Mouse (Mus musculus) ES-Bruce4 (cell line): Measurements from ENCODE around the gene Lurap1. TPM values are rescaled to one million over a fixed set of nuclear protein-coding genes. Genes with fewer than 3 reads are reported as not detected.

Experiments
- H3K27ac ChIP-seq: 2 replicates; pipeline ENCODE4 v1.5.1; 2012; ENCODE audit warnings: low read length, inconsistent platforms; ENCODE audit not compliant: insufficient read depth
- H3K27me3 ChIP-seq: 2 replicates; pipeline ENCODE4 v1.6.1; 2012; ENCODE audit warnings: mild to moderate bottlenecking, low read length, inconsistent platforms; ENCODE audit not compliant: control insufficient read depth, poor library complexity, insufficient read depth, severe bottlenecking
- H3K36me3 ChIP-seq: 2 replicates; pipeline ENCODE4 v1.6.1; 2012; ENCODE audit warnings: inconsistent platforms, mild to moderate bottlenecking, low read length, moderate library complexity; ENCODE audit not compliant: control insufficient read depth, poor library complexity, insufficient read depth, severe bottlenecking
- H3K4me1 ChIP-seq: one replicate; pipeline ENCODE4 v1.8.1; 2011; ENCODE audit warnings: low read length; ENCODE audit not compliant: control insufficient read depth, insufficient read depth
- H3K4me3 ChIP-seq: 2 replicates; pipeline ENCODE4 v1.5.1; 2011; ENCODE audit warnings: low read depth, mild to moderate bottlenecking, low read length
- H3K9ac ChIP-seq: 2 replicates; pipeline ENCODE4 v1.6.1; 2012; ENCODE audit warnings: low read depth, mild to moderate bottlenecking, inconsistent platforms; ENCODE audit not compliant: poor library complexity, severe bottlenecking
- H3K9me3 ChIP-seq: replicated peaks from 2 replicates; pipeline ENCODE4 v1.6.1; 2012; ENCODE audit warnings: mild to moderate bottlenecking, low read length, inconsistent platforms; ENCODE audit not compliant: control insufficient read depth, poor library complexity, insufficient read depth, severe bottlenecking
- CTCF ChIP-seq: IDR thresholded peaks from one replicate; pipeline ENCODE4 v1.8.1; 2011; ENCODE audit warnings: low read depth, low read length
- EP300 ChIP-seq: IDR thresholded peaks from 2 replicates; pipeline ENCODE4 v1.6.1; 2011; ENCODE audit warnings: low read depth, low read length; ENCODE audit not compliant: insufficient read depth
- POLR2A ChIP-seq: IDR thresholded peaks from one replicate; pipeline ENCODE4 v1.8.1; 2011; ENCODE audit warnings: low read length; ENCODE audit not compliant: insufficient read depth
- polyA plus RNA-seq: library from polyadenylated mRNA; stranded (reverse); fragments of >200 nt; gene quantifications from 2 replicates; pipeline ENCODE4 v1.2.4, GENCODE M21; 2011; ENCODE audit warnings: low read depth; ENCODE audit not compliant: missing spikeins, insufficient read depth, insufficient read length

Lurap1 gene
- polyA plus RNA-seq, 1 experiment, result 1.5 TPM

DNA sequence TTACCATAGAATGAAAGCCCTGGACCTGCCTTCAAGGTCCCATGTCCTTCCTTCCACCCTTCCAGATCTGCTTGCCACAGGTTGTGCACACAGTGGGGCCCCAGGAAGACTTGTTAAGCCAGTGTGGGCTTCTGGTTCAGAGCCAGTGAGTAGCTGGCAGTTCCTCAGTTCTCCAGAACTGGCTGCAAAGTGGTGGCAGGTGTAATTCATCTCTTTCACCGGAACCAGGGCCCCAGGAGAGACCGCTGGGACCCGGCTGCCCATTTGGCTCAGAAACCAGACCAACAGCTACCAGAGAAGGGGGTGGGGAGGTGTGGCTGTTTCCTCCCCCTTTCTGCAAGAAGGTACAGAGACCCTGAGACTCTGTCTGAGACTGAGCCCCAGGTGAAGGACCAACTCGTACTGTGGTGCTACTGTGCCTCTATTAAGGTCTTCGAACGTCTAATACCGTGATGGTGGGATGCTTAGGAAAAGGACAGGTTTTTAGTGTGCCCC is 7.8 kb downstream of the Lurap1 start:
- TF ChIP-seq EP300, result no peak
- TF ChIP-seq CTCF, result no peak
- TF ChIP-seq POLR2A, result no peak
- no peaks in the 10 kb centered on the region for H3K27me3 ChIP-seq
- H3K9ac ChIP-seq, result no peak overlapping the region
- no peaks in the 10 kb centered on the region for H3K36me3 ChIP-seq
- no peaks in the 10 kb centered on the region for H3K9me3 ChIP-seq
- peaks cover 2% of the 10 kb centered on the region for H3K4me1 ChIP-seq
- no peak overlapping the region for H3K27ac ChIP-seq
- H3K4me3 ChIP-seq, result 0 out of 2 replicates have a peak overlapping the region, but pooled peaks have one; percentile 3

DNA sequence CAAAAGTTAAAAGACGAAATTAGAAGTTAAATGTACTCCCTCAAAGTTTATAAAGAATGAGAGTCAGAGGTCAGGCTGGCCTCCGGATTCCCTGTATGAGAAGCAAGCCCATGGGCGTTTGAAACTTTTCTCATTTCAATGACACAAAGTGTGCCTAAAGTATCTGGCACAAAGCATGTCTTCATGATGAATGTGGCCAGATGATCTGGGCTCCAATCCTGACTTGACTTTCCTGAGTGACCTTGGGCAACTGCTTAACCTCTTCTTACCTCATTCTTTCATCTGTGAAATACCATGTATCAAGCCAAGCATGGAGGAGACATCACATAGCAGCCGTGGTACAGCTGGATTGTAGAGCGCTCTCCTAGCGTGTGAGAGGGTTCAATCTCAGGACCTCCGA is 8.9 kb downstream of the Lurap1 start:
- H3K36me3 ChIP-seq, result no peaks in the 10 kb centered on the region
- no peaks in the 10 kb centered on the region for H3K9me3 ChIP-seq
- TF ChIP-seq POLR2A, result no peak
- TF ChIP-seq CTCF, result no peak
- no peak for TF ChIP-seq EP300
- peaks cover 2% of the 10 kb centered on the region for H3K4me1 ChIP-seq
- H3K27me3 ChIP-seq, result no peaks in the 10 kb centered on the region
- H3K4me3 ChIP-seq, result no peak overlapping the region
- no peak overlapping the region for H3K27ac ChIP-seq
- no peak overlapping the region for H3K9ac ChIP-seq

DNA sequence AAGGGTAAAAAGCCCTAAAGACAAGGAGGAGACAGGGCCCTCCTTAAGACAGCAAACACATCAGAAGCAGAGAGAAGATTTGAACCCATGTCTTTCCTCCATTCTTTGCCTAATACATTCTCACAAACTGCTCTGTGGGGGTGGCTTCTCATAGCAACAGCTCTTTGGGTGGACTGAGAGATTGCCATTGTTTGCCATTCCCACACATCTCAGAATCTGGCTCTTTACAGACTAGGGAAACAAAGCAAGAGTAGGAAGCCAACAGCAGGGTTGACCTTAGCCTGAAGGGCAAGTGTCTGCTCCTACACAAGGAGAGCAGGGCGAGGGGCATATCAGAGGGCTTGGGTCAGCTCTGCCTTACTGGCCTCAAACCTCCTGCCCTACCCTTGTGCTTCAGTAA is 9.4 kb downstream of the Lurap1 start:
- Histone ChIP-seq H3K9ac (no peak overlapping the region), H3K27ac (no peak overlapping the region), H3K27me3 (no peaks in the 10 kb centered on the region), H3K36me3 (no peaks in the 10 kb centered on the region), H3K4me3 (no peak overlapping the region), H3K9me3 (no peaks in the 10 kb centered on the region), H3K4me1 (peaks cover 2% of the 10 kb centered on the region)
- no peak for TF ChIP-seq EP300
- no peak for TF ChIP-seq POLR2A
- no peak for TF ChIP-seq CTCF

DNA sequence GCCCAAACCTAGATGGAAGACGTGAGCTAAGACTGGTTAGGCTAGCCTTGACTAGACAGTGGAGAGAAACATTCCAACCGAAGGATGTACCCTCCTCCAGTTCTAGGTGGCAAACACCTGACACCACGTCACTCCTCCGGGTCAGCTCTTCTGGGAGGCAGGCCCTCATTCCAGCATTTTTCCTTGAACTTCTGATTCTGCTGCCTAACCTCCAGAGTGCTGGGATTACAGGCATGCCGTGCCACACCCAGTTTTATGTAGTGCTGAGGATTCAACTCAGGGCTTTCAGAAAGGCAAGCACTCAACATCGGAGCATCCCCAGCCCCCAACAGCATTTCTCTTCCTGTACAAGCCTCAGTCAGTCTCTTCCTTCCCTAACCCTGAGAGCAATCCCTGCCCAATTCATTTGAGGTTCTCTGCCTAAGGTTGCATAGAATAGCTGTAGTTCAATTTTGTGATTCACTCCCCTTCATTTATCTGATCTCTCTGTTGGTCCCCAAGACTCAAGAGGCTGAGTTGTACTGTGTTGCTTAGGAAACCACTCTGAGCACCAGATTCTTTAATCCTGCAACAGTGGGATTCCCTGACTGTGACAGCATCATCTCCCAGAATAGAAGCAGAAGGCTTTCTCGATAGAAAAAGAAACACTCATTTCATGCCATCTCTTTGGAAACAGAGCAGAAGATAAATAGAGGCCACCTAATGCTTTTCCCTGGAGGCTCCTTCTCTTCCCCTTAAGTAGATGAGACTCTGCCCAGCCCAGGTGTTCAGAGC is 10.2 kb downstream of the Lurap1 start:
- Histone ChIP-seq H3K9ac (no peak overlapping the region), H3K36me3 (no peaks in the 10 kb centered on the region), H3K9me3 (no peaks in the 10 kb centered on the region), H3K4me3 (no peak overlapping the region), H3K27me3 (no peaks in the 10 kb centered on the region), H3K4me1 (peaks cover 2% of the 10 kb centered on the region), H3K27ac (no peak overlapping the region)
- TF ChIP-seq CTCF (no peak), EP300 (no peak), POLR2A (no peak)

DNA sequence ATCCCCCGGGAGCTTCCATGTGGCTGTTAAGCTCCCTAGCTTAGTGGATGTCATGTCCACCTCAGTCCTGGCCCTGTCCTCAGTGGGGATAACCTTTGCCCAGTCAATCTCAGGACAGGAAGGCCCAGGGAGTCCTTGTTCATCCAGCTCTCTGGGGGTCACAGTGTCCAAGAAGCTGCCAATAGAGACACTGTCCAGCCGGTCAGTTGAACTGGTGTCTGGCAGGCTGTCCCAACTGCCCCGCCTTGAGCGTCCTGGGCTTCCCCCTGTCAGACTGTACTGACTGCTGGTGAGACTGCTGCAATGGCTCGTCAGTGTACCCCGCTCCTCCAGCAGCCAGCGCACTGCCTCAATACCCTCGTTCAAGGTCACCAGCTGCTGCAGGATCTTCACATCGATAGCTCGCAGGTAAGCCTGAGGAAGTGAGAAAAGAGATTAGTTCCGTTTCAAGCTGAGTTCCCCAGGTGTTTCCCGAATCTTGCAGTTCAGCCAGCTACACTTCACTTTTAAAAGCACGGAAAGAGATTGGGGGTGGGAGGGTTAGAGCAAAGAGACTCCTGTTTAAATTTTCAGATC is 13.6 kb downstream of the Lurap1 start:
- TF ChIP-seq CTCF (no peak), POLR2A (no peak), EP300 (no peak)
- Histone ChIP-seq H3K27me3 (no peaks in the 10 kb centered on the region), H3K4me3 (no peak overlapping the region), H3K4me1 (peaks cover 2% of the 10 kb centered on the region), H3K36me3 (no peaks in the 10 kb centered on the region), H3K27ac (no peak overlapping the region), H3K9ac (no peak overlapping the region), H3K9me3 (no peaks in the 10 kb centered on the region)

DNA sequence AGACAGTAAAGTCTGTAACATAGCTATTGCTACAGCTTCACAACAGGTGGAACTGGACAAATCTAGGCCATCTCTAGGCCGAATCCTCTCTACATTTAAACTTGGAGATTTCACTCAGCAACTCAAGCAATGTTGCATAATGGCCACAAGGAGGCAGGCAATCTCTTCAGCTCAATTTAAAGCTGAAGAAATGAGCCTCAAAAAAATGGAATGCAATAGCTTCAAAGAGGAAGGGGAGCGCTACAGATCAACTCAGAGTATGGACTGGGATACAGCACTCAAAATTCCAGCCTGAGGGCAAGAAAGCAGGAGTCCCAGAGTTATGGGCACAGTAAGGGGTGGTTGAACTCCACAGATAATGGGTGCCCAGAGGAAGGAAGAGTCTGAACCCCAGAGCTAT is 16.1 kb downstream of the Lurap1 start:
- Histone ChIP-seq H3K36me3 (no peaks in the 10 kb centered on the region), H3K27me3 (no peaks in the 10 kb centered on the region), H3K27ac (no peak overlapping the region), H3K9ac (no peak overlapping the region), H3K4me3 (no peak overlapping the region), H3K9me3 (no peaks in the 10 kb centered on the region), H3K4me1 (no peaks in the 10 kb centered on the region)
- no peak for TF ChIP-seq POLR2A
- TF ChIP-seq CTCF, result no peak
- no peak for TF ChIP-seq EP300
